Mouse (Mus musculus) liver, postnatal 0 days (tissue): ENCODE results near the gene Epop. TPM values are rescaled to one million over a fixed set of nuclear protein-coding genes. Genes with fewer than 3 reads are reported as not detected.

Experiments
- ATAC-seq: fragments of 200-750 bp; cut with Nextera tagmentation; 2 replicates; pipeline ENCODE4 v1.8.0; 2017; ENCODE audit warnings: mild to moderate bottlenecking, moderate library complexity
- DNase-seq: peaks from one replicate; pipeline ENCODE4 v3.0.0-alpha.2; 2016
- H3K27ac ChIP-seq: fragments of 300-500 bp; sonication (generic); 2 replicates; pipeline ENCODE4 v1.5.1; 2014; ENCODE audit warnings: antibody characterized with exemption, moderate library complexity, mild to moderate bottlenecking, low read depth
- H3K27me3 ChIP-seq: fragments of 300-500 bp; sonication (generic); 2 replicates; pipeline ENCODE4 v1.6.1; 2014; ENCODE audit warnings: low read length, control low read depth, mixed read lengths; ENCODE audit not compliant: insufficient read depth
- H3K36me3 ChIP-seq: fragments of 300-500 bp; sonication (generic); replicated peaks from 2 replicates; pipeline ENCODE4 v1.6.1; 2014; ENCODE audit warnings: mild to moderate bottlenecking, control low read depth, low read length, moderate library complexity, mixed read lengths; ENCODE audit not compliant: insufficient read depth
- H3K4me1 ChIP-seq: fragments of 300-500 bp; sonication (generic); 2 replicates; pipeline ENCODE4 v1.6.1; 2014; ENCODE audit warnings: antibody characterized with exemption, mild to moderate bottlenecking, control low read depth; ENCODE audit not compliant: insufficient read depth
- H3K4me2 ChIP-seq: fragments of 300-500 bp; sonication (generic); 2 replicates; pipeline ENCODE4 v1.6.1; 2014; ENCODE audit warnings: low read depth, mild to moderate bottlenecking, low read length, moderate library complexity, mixed read lengths
- H3K4me3 ChIP-seq: fragments of 300-500 bp; sonication (generic); 2 replicates; pipeline ENCODE4 v1.5.1; 2014; ENCODE audit warnings: low read depth, low read length
- H3K9ac ChIP-seq: fragments of 300-500 bp; sonication (generic); replicated peaks from 2 replicates; pipeline ENCODE4 v1.6.1; 2014; ENCODE audit warnings: mild to moderate bottlenecking, moderate library complexity
- H3K9me3 ChIP-seq: fragments of 300-500 bp; sonication (generic); 2 replicates; pipeline ENCODE4 v1.6.1; 2016; ENCODE audit warnings: mild to moderate bottlenecking, control low read depth, low read length, mixed read lengths
- CTCF ChIP-seq: sonication (generic); IDR thresholded peaks from 2 replicates; pipeline ENCODE4 v1.5.1; 2016; ENCODE audit warnings: antibody characterized with exemption, low read depth
- EP300 ChIP-seq: IDR thresholded peaks from 2 replicates; pipeline ENCODE4 v1.6.1; 2016; ENCODE audit warnings: antibody characterized with exemption, low read depth, mild to moderate bottlenecking
- WGBS: fragments of 180-500 bp; shearing (Covaris S2); extraction: QIAGEN DNeasy Blood & Tissue Kit; methylation state at CpG from one replicate; pipeline ENCODE4 v1.1.7; 2014; ENCODE audit not compliant: insufficient replicate concordance; 5-methylcytosine and 5-hydroxymethylcytosine counted together
- microRNA-seq: library from miRNA; unstranded; fragments of <30 nt; microRNA quantifications from one replicate; pipeline ENCODE4, GENCODE M21; 2016
- polyA plus RNA-seq: library from polyadenylated mRNA; unstranded; fragments of >200 nt; fragmentation: Nextera tagmentation; extraction: Ambion mirVana; gene quantifications from 2 replicates; pipeline ENCODE4 v1.2.1, GENCODE M21; 2015

Gene Epop
- polyA plus RNA-seq, 1 experiment from 2014 or later: 1.1 TPM

DNA sequence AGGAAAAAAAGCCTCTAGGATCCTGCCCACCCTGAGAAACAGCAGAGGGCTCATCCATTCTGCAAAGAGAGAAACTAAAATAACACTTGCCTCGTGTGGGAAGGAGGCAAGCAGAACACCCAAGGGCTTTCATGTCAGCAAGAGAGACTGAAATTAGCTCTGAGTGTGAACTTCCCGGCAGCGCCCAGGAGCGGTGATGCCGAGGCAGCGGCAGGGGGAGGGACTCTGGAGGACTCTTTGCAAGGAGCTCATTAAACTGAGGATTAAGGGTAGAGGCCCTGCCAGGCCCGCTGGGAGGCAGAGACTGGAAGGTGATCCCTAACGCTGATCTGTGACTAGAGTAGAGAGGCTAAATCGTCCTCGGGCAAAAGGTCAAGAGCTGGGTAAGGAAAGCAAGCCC, 40.3 kb downstream of the Epop start:
- Histone ChIP-seq H3K4me3 (no peak overlapping the region), H3K36me3 (no peaks in the 10 kb centered on the region), H3K4me1 (no peaks in the 10 kb centered on the region), H3K27me3 (peaks cover 4% of the 10 kb centered on the region; the same call in 1 of the 2 replicates), H3K9ac (no peak overlapping the region), H3K4me2 (no peak overlapping the region), H3K27ac (no peak overlapping the region), H3K9me3 (no peaks in the 10 kb centered on the region)
- ATAC-seq (no peak), DNase-seq (no peak)
- WGBS: 41% methylated on average over 10 of the region's 10 CpGs
- TF ChIP-seq CTCF: no peak
- no peak for TF ChIP-seq EP300

GRCm38 (mm10) chr11:97585932-97586331, 43.6 kb downstream of the Epop start:
- no peak overlapping the region for H3K27ac ChIP-seq
- DNase-seq (no peak), ATAC-seq (no peak)
- no peaks in the 10 kb centered on the region for H3K36me3 ChIP-seq
- 31% methylated on average over 10 of the region's 10 CpGs for WGBS
- peaks cover 4% of the 10 kb centered on the region; the same call in 1 of the 2 replicates for H3K27me3 ChIP-seq
- H3K4me2 ChIP-seq: no peak overlapping the region
- TF ChIP-seq EP300 (no peak), CTCF (no peak)
- no peaks in the 10 kb centered on the region for H3K9me3 ChIP-seq
- no peak overlapping the region for H3K4me3 ChIP-seq
- H3K9ac ChIP-seq: no peak overlapping the region
- H3K4me1 ChIP-seq: no peaks in the 10 kb centered on the region

- H3K4me1 ChIP-seq: no peaks in the 10 kb centered on the region
- H3K4me3 ChIP-seq: no peak overlapping the region
- DNase-seq: no peak
- no peak overlapping the region for H3K9ac ChIP-seq
- TF ChIP-seq EP300 (no peak), CTCF (no peak)
- no peaks in the 10 kb centered on the region for H3K9me3 ChIP-seq
- ATAC-seq: no peak
- H3K27ac ChIP-seq: no peak overlapping the region
- 79% methylated on average over 7 of the region's 7 CpGs for WGBS
- 0 out of 2 replicates have a peak, but pooled peaks cover 2% of the 10 kb centered on the region for H3K27me3 ChIP-seq
- no peak overlapping the region for H3K4me2 ChIP-seq
- no peaks in the 10 kb centered on the region for H3K36me3 ChIP-seq
Observed at GRCm38 (mm10) chr11:97584476-97584875, 45.0 kb downstream of the Epop start.

GRCm38 (mm10) chr11:97579088-97579857, 50.2 kb downstream of the Epop start:
- DNase-seq (no peak), ATAC-seq (no peak)
- Histone ChIP-seq H3K9me3 (no peaks in the 10 kb centered on the region), H3K36me3 (no peaks in the 10 kb centered on the region), H3K4me2 (no peak overlapping the region), H3K27ac (no peak overlapping the region), H3K4me3 (no peak overlapping the region), H3K27me3 (peaks cover 28% of the 10 kb centered on the region), H3K9ac (no peak overlapping the region), H3K4me1 (no peaks in the 10 kb centered on the region)
- TF ChIP-seq EP300 (no peak), CTCF (no peak)
- WGBS: 35% methylated on average over 10 of the region's 10 CpGs

GRCm38 (mm10) chr11:97578286-97578685, 51.2 kb downstream of the Epop start:
- H3K9me3 ChIP-seq: no peaks in the 10 kb centered on the region
- H3K4me3 ChIP-seq: no peak overlapping the region
- no peaks in the 10 kb centered on the region for H3K4me1 ChIP-seq
- H3K27ac ChIP-seq: no peak overlapping the region
- no peak for ATAC-seq
- peaks cover 37% of the 10 kb centered on the region for H3K27me3 ChIP-seq
- WGBS: 30% methylated on average over 2 of the region's 2 CpGs
- H3K4me2 ChIP-seq: no peak overlapping the region
- H3K9ac ChIP-seq: no peak overlapping the region
- no peaks in the 10 kb centered on the region for H3K36me3 ChIP-seq
- no peak for DNase-seq
- TF ChIP-seq CTCF (no peak), EP300 (no peak)

Small RNA genes within 50 kb of the gene (microRNA-seq; reads per million reads assigned to microRNA genes)
- gene Gm24158 (not detected), gene Mir6927 (not detected)

Other genes with a start within 250 kb of the Epop start
- gene Arhgap23, start 214.2 kb downstream of the Epop start, polyA plus RNA-seq: 5.6 and 5.7 TPM in 2 replicates
- 0.20 and 0.25 TPM in 2 replicates for gene 4933428G20Rik, start 129.4 kb downstream of the Epop start, polyA plus RNA-seq
- gene Srcin1, start 53.5 kb downstream of the Epop start, polyA plus RNA-seq: 0.02 and 0.05 TPM in 2 replicates
- gene Mllt6, start 33.7 kb upstream of the Epop start, polyA plus RNA-seq: 0.32 and 0.38 TPM in 2 replicates
- 54.6 and 63.7 TPM in 2 replicates for gene Cisd3, start 56.1 kb upstream of the Epop start, polyA plus RNA-seq
- gene Pcgf2, start 70.8 kb upstream of the Epop start, polyA plus RNA-seq: 1.9 TPM in 2 replicates
- gene Psmb3, start 73.7 kb upstream of the Epop start, polyA plus RNA-seq: 244 and 267 TPM in 2 replicates
- gene Pip4k2b, start 115.0 kb upstream of the Epop start, polyA plus RNA-seq: 0.53 and 0.59 TPM in 2 replicates
- gene Cwc25, start 136.9 kb upstream of the Epop start, polyA plus RNA-seq: 5.5 and 5.8 TPM in 2 replicates
- gene 1700001P01Rik, start 146.2 kb upstream of the Epop start, polyA plus RNA-seq: not detected in 2 replicates
- gene Rpl23, start 152.7 kb upstream of the Epop start, polyA plus RNA-seq: 409 and 433 TPM in 2 replicates
- 30.0 and 32.2 TPM in 2 replicates for gene Lasp1, start 169.3 kb upstream of the Epop start, polyA plus RNA-seq
- gene B230217C12Rik, start 211.1 kb upstream of the Epop start, polyA plus RNA-seq: 0.25 and 0.28 TPM in 2 replicates